Mouse (Mus musculus) liver, postnatal 0 days (tissue): ENCODE measurements around the gene Gm42688.

Experiments used
- CTCF ChIP-seq: sonication (generic); IDR thresholded peaks from 2 replicates; pipeline ENCODE4 v1.5.1; 2016; ENCODE audit warnings: antibody characterized with exemption, low read depth
- EP300 ChIP-seq: IDR thresholded peaks from 2 replicates; pipeline ENCODE4 v1.6.1; 2016; ENCODE audit warnings: antibody characterized with exemption, low read depth, mild to moderate bottlenecking

- no peak for TF ChIP-seq CTCF
- no peak for TF ChIP-seq EP300
Measured at GRCm38 (mm10) chr6:83087205-83087925, 14.1 kb upstream of the Gm42688 start.
